Mouse (Mus musculus): ENCODE data around the gene Swap70. TPM values are rescaled to one million over a fixed set of nuclear protein-coding genes. Genes with fewer than 3 reads are reported as not detected.
A peak's percentile ranks its signal among the peaks of the same experiment; 100 is the strongest.

Gene Swap70
- polyA plus RNA-seq, 1 experiment from 2014 or later = 14.3 TPM

- no peaks in the 10 kb centered on the region for H3K4me1 ChIP-seq
- H3K4me3 ChIP-seq = no peak overlapping the region
- H3K36me3 ChIP-seq (ENCODE audit: poor library complexity, severe bottlenecking) = peaks cover 31% of the 10 kb centered on the region
- no peak overlapping the region for H3K9ac ChIP-seq
- no peaks in the 10 kb centered on the region for H3K27me3 ChIP-seq
- no peak overlapping the region for H3K4me2 ChIP-seq
- 92% methylated on average over 11 of the region's 11 CpGs for WGBS
- no peak overlapping the region for H3K27ac ChIP-seq
- H3K9me3 ChIP-seq (replicated peaks) = no peaks in the 10 kb centered on the region
- no peak for ATAC-seq
Observed at GRCm38 (mm10) chr7:110281435-110282256, 60.1 kb downstream of the Swap70 start.

GRCm38 (mm10) chr7:110282797-110283196, 61.3 kb downstream of the Swap70 start:
- H3K27ac ChIP-seq = no peak overlapping the region
- H3K9ac ChIP-seq = no peak overlapping the region
- peaks cover 31% of the 10 kb centered on the region for H3K36me3 ChIP-seq (ENCODE audit: poor library complexity, severe bottlenecking)
- no peak overlapping the region for H3K4me3 ChIP-seq
- ATAC-seq = no peak
- H3K27me3 ChIP-seq = no peaks in the 10 kb centered on the region
- 0 out of 2 replicates have a peak, but pooled peaks cover 4% of the 10 kb centered on the region for H3K4me1 ChIP-seq
- 88% methylated on average over 11 of the region's 11 CpGs for WGBS
- no peaks in the 10 kb centered on the region for H3K9me3 ChIP-seq (replicated peaks)
- no peak overlapping the region for H3K4me2 ChIP-seq

- 94% methylated on average over 6 of the region's 6 CpGs for WGBS
- peaks cover 6% of the 10 kb centered on the region; the same call in 1 of the 2 replicates for H3K4me1 ChIP-seq
Observed at GRCm38 (mm10) chr7:110283484-110284275, 62.2 kb downstream of the Swap70 start.

GRCm38 (mm10) chr7:110285076-110285848, 63.8 kb downstream of the Swap70 start:
- H3K4me2 ChIP-seq = no peak overlapping the region
- 91% methylated on average over 12 of the region's 12 CpGs for WGBS
- no peak overlapping the region for H3K9ac ChIP-seq
- no peaks in the 10 kb centered on the region for H3K9me3 ChIP-seq (replicated peaks)
- peaks cover 9% of the 10 kb centered on the region; the same call in 1 of the 2 replicates for H3K4me1 ChIP-seq
- H3K27me3 ChIP-seq = no peaks in the 10 kb centered on the region
- no peak overlapping the region for H3K4me3 ChIP-seq
- H3K27ac ChIP-seq = no peak overlapping the region
- no peak for ATAC-seq
- peaks cover 16% of the 10 kb centered on the region; the same call in 1 of the 2 replicates for H3K36me3 ChIP-seq (ENCODE audit: poor library complexity, severe bottlenecking)

More at GRCm38 (mm10) chr7:110283484-110284275, 62.2 kb downstream of the Swap70 start:
- no peak overlapping the region for H3K27ac ChIP-seq
- no peaks in the 10 kb centered on the region for H3K9me3 ChIP-seq (replicated peaks)
- H3K27me3 ChIP-seq = no peaks in the 10 kb centered on the region
- ATAC-seq = no peak
- no peak overlapping the region for H3K4me3 ChIP-seq
- H3K4me2 ChIP-seq = no peak overlapping the region
- H3K9ac ChIP-seq = no peak overlapping the region
- H3K36me3 ChIP-seq (ENCODE audit: poor library complexity, severe bottlenecking) = peaks cover 31% of the 10 kb centered on the region

- Histone ChIP-seq H3K4me3 (no peak overlapping the region), H3K4me1 (peaks cover 9% of the 10 kb centered on the region; the same call in 1 of the 2 replicates), H3K9me3 (replicated peaks) (no peaks in the 10 kb centered on the region), H3K9ac (no peak overlapping the region), H3K27ac (no peak overlapping the region), H3K27me3 (no peaks in the 10 kb centered on the region), H3K36me3 (ENCODE audit: poor library complexity, severe bottlenecking) (peaks cover 13% of the 10 kb centered on the region; the same call in 1 of the 2 replicates), H3K4me2 (no peak overlapping the region)
- ATAC-seq = no peak
- 79% methylated on average over 3 of the region's 3 CpGs for WGBS
Observed at GRCm38 (mm10) chr7:110285849-110286151, 64.3 kb downstream of the Swap70 start.

- H3K9me3 ChIP-seq (replicated peaks) = no peaks in the 10 kb centered on the region
- no peak overlapping the region for H3K4me2 ChIP-seq
- H3K27me3 ChIP-seq = no peaks in the 10 kb centered on the region
- H3K9ac ChIP-seq = no peak overlapping the region
- H3K27ac ChIP-seq = no peak overlapping the region
- H3K36me3 ChIP-seq (ENCODE audit: poor library complexity, severe bottlenecking) = peaks cover 8% of the 10 kb centered on the region; the same call in 1 of the 2 replicates
- 80% methylated on average over 8 of the region's 8 CpGs for WGBS
- peaks cover 9% of the 10 kb centered on the region; the same call in 1 of the 2 replicates for H3K4me1 ChIP-seq
- no peak overlapping the region for H3K4me3 ChIP-seq
- ATAC-seq = no peak
Observed at GRCm38 (mm10) chr7:110286198-110286732, 64.8 kb downstream of the Swap70 start.

- Histone ChIP-seq H3K27me3 (no peaks in the 10 kb centered on the region), H3K4me1 (peaks cover 9% of the 10 kb centered on the region; the same call in 1 of the 2 replicates), H3K9me3 (replicated peaks) (no peaks in the 10 kb centered on the region), H3K36me3 (ENCODE audit: poor library complexity, severe bottlenecking) (peaks cover 3% of the 10 kb centered on the region; the same call in 1 of the 2 replicates), H3K4me2 (no peak overlapping the region), H3K9ac (no peak overlapping the region), H3K4me3 (no peak overlapping the region), H3K27ac (no peak overlapping the region)
- ATAC-seq = peak; percentile 88
- WGBS = 8% methylated on average over 12 of the region's 12 CpGs
Observed at GRCm38 (mm10) chr7:110286838-110287475, 65.4 kb downstream of the Swap70 start.

- Histone ChIP-seq H3K9me3 (replicated peaks) (no peaks in the 10 kb centered on the region), H3K27ac (no peak overlapping the region), H3K27me3 (no peaks in the 10 kb centered on the region), H3K36me3 (ENCODE audit: poor library complexity, severe bottlenecking) (no peaks in the 10 kb centered on the region), H3K4me1 (peaks cover 9% of the 10 kb centered on the region; the same call in 1 of the 2 replicates), H3K4me2 (no peak overlapping the region), H3K9ac (no peak overlapping the region), H3K4me3 (no peak overlapping the region)
- WGBS = 75% methylated on average over 8 of the region's 8 CpGs
- ATAC-seq = no peak
Observed at GRCm38 (mm10) chr7:110287476-110288071, 66.1 kb downstream of the Swap70 start.

- Histone ChIP-seq H3K27me3 (no peaks in the 10 kb centered on the region), H3K4me3 (no peak overlapping the region), H3K9ac (no peak overlapping the region), H3K36me3 (ENCODE audit: poor library complexity, severe bottlenecking) (no peaks in the 10 kb centered on the region), H3K27ac (no peak overlapping the region), H3K4me2 (no peak overlapping the region), H3K4me1 (peaks cover 9% of the 10 kb centered on the region; the same call in 1 of the 2 replicates), H3K9me3 (replicated peaks) (no peaks in the 10 kb centered on the region)
- WGBS = 90% methylated on average over 4 of the region's 4 CpGs
- ATAC-seq = no peak
Observed at GRCm38 (mm10) chr7:110288191-110288604, 66.7 kb downstream of the Swap70 start.

- Histone ChIP-seq H3K27ac (no peak overlapping the region), H3K27me3 (no peaks in the 10 kb centered on the region), H3K9ac (no peak overlapping the region), H3K4me3 (no peak overlapping the region), H3K9me3 (replicated peaks) (no peaks in the 10 kb centered on the region), H3K4me1 (peaks cover 9% of the 10 kb centered on the region; the same call in 1 of the 2 replicates), H3K36me3 (ENCODE audit: poor library complexity, severe bottlenecking) (no peaks in the 10 kb centered on the region), H3K4me2 (no peak overlapping the region)
- WGBS = 71% methylated on average over 6 of the region's 6 CpGs
- ATAC-seq = no peak
Observed at GRCm38 (mm10) chr7:110288731-110289191, 67.2 kb downstream of the Swap70 start.

GRCm38 (mm10) chr7:110289647-110290046, 68.1 kb downstream of the Swap70 start:
- no peaks in the 10 kb centered on the region for H3K27me3 ChIP-seq
- 67% methylated on average over 4 of the region's 4 CpGs for WGBS
- peaks cover 9% of the 10 kb centered on the region; the same call in 1 of the 2 replicates for H3K4me1 ChIP-seq
- no peaks in the 10 kb centered on the region for H3K36me3 ChIP-seq (ENCODE audit: poor library complexity, severe bottlenecking)
- H3K4me3 ChIP-seq = no peak overlapping the region
- no peak overlapping the region for H3K27ac ChIP-seq
- no peaks in the 10 kb centered on the region for H3K9me3 ChIP-seq (replicated peaks)
- ATAC-seq = no peak
- H3K4me2 ChIP-seq = no peak overlapping the region
- no peak overlapping the region for H3K9ac ChIP-seq

Measured in forebrain, embryonic 13.5 days (tissue).